Mouse (Mus musculus): ENCODE data around the gene Brwd3. TPM values are rescaled to one million over a fixed set of nuclear protein-coding genes. Genes with fewer than 3 reads are reported as not detected.

Brwd3 gene
- 12.6 TPM for polyA plus RNA-seq (2015; fragmentation: Illumina TruSeq; extraction: RNeasy Lipid Tissue Mini Kit (QIAGEN cat#74804); ENCODE audit: insufficient read depth, low replicate concordance)

DNA sequence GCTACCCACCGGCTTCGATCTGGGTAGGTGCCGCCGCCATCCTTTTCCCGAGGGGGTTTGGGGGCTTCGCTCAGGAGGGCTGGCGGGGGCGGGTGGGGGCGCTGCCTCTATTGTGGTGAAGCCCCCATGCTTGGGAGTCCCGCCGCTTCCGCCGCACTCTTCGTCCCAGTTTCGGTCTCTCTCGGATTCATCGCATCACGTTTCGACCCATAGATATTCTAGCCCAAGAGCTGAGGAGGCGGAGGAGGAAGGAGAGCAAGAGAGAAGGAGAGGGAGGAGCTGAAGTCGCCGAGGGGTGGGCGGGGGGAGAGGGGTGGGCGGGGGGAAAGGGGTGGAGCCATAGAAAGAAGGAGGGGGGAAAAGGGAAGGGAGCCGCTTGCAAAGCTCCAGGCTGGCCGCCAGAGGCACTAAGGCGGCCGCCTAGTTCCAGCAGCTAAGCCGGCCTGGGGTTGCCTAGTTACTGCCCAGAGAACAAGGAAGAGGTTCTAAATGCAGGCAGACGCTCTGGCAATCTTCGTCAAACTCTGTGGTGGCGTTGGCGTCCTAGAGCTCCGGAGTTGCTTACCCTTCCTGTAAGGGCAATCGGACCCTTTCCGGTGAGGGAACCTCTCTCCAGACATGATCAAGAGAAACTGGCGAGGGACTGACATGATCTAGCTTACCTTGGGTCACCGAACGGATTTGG lies at the start of gene Brwd3:
Gene Brwd3 (minus strand): TSS at position 283 of the 685 bp plus-strand sequence.

Other genes starting within 250 kb of the Brwd3 start
- gene Gm379, start 169.5 kb downstream of the Brwd3 start, polyA plus RNA-seq (2015; fragmentation: Illumina TruSeq; extraction: RNeasy Lipid Tissue Mini Kit (QIAGEN cat#74804); ENCODE audit: insufficient read depth, low replicate concordance) = not detected
- 45.2 TPM for gene Hmgn5, start 179.0 kb upstream of the Brwd3 start, polyA plus RNA-seq (2015; fragmentation: Illumina TruSeq; extraction: RNeasy Lipid Tissue Mini Kit (QIAGEN cat#74804); ENCODE audit: insufficient read depth, low replicate concordance)